Mouse (Mus musculus) splenic B cell, adult 2 months (primary cell): ENCODE measurements at regions not wholly inside any gene's neighbourhood (a gene's known extent, or its start where the extent isn't known, plus 50 kb on each side); places are given as distances from the start of the nearest gene placed in this dataset.
A peak's percentile ranks its signal among the peaks of the same experiment; 100 is the strongest.

Experiments used
- DNase-seq: peaks from one replicate; pipeline ENCODE4 v3.0.0-alpha.2; 2011; ENCODE audit warnings: low read depth, low spot score
- H3K27me3 ChIP-seq: 2 replicates; pipeline ENCODE4 v1.6.1; 2012; ENCODE audit warnings: mild to moderate bottlenecking, low read length, moderate library complexity, mixed read lengths; ENCODE audit not compliant: control insufficient read depth, poor library complexity, insufficient read depth, severe bottlenecking
- H3K36me3 ChIP-seq: 2 replicates; pipeline ENCODE4 v1.6.1; 2012; ENCODE audit warnings: mild to moderate bottlenecking, low read length, moderate library complexity, mixed read lengths; ENCODE audit not compliant: control insufficient read depth, poor library complexity, insufficient read depth, severe bottlenecking

- no peaks in the 10 kb centered on the region for H3K36me3 ChIP-seq
- DNase-seq = no peak
- H3K27me3 ChIP-seq = no peaks in the 10 kb centered on the region
Measured at GRCm38 (mm10) chr15:62402142-62402541, 1442.8 kb downstream of the Gsdmc2 start.

GRCm38 (mm10) chr15:62400984-62401609 lies 1443.9 kb downstream of the Gsdmc2 start:
- H3K27me3 ChIP-seq = no peaks in the 10 kb centered on the region
- DNase-seq = peak; percentile 49
- no peaks in the 10 kb centered on the region for H3K36me3 ChIP-seq

GRCm38 (mm10) chr15:62399381-62399780 lies 1445.6 kb downstream of the Gsdmc2 start:
- Histone ChIP-seq H3K36me3 (no peaks in the 10 kb centered on the region), H3K27me3 (no peaks in the 10 kb centered on the region)

GRCm38 (mm10) chr15:62397009-62397408 lies 1448.0 kb downstream of the Gsdmc2 start:
- Histone ChIP-seq H3K36me3 (no peaks in the 10 kb centered on the region), H3K27me3 (no peaks in the 10 kb centered on the region)
- no peak for DNase-seq

More at GRCm38 (mm10) chr15:62399381-62399780, 1445.6 kb downstream of the Gsdmc2 start:
- no peak for DNase-seq

GRCm38 (mm10) chr15:62395377-62395776 lies 1449.6 kb downstream of the Gsdmc2 start:
- DNase-seq = peak; percentile 71
- no peaks in the 10 kb centered on the region for H3K27me3 ChIP-seq
- H3K36me3 ChIP-seq = no peaks in the 10 kb centered on the region

- H3K36me3 ChIP-seq = no peaks in the 10 kb centered on the region
- DNase-seq = no peak
- H3K27me3 ChIP-seq = no peaks in the 10 kb centered on the region
Measured at GRCm38 (mm10) chr15:62393416-62393815, 1451.6 kb downstream of the Gsdmc2 start.

- DNase-seq = no peak
- Histone ChIP-seq H3K36me3 (no peaks in the 10 kb centered on the region), H3K27me3 (no peaks in the 10 kb centered on the region)
Measured at GRCm38 (mm10) chr15:62392839-62393238, 1452.1 kb downstream of the Gsdmc2 start.

- Histone ChIP-seq H3K27me3 (no peaks in the 10 kb centered on the region), H3K36me3 (no peaks in the 10 kb centered on the region)
- DNase-seq = no peak
Measured at GRCm38 (mm10) chr15:62392381-62392780, 1452.6 kb downstream of the Gsdmc2 start.

GRCm38 (mm10) chr15:62389431-62390105 lies 1455.4 kb downstream of the Gsdmc2 start:
- DNase-seq = no peak
- H3K27me3 ChIP-seq = no peaks in the 10 kb centered on the region
- no peaks in the 10 kb centered on the region for H3K36me3 ChIP-seq

GRCm38 (mm10) chr15:62382233-62382632 lies 1459.4 kb upstream of the A1bg start:
- H3K36me3 ChIP-seq = no peaks in the 10 kb centered on the region
- no peak for DNase-seq
- no peaks in the 10 kb centered on the region for H3K27me3 ChIP-seq

- Histone ChIP-seq H3K27me3 (no peaks in the 10 kb centered on the region), H3K36me3 (no peaks in the 10 kb centered on the region)
- DNase-seq = no peak
Measured at GRCm38 (mm10) chr15:62374641-62375040, 1451.8 kb upstream of the A1bg start.

GRCm38 (mm10) chr15:62361171-62361570 lies 1438.4 kb upstream of the A1bg start:
- H3K36me3 ChIP-seq = no peaks in the 10 kb centered on the region

GRCm38 (mm10) chr15:62358338-62359239 lies 1435.8 kb upstream of the A1bg start:
- peak; percentile 63 for DNase-seq
- H3K27me3 ChIP-seq = no peaks in the 10 kb centered on the region
- no peaks in the 10 kb centered on the region for H3K36me3 ChIP-seq

More at GRCm38 (mm10) chr15:62361171-62361570, 1438.4 kb upstream of the A1bg start:
- DNase-seq = no peak
- no peaks in the 10 kb centered on the region for H3K27me3 ChIP-seq

GRCm38 (mm10) chr15:62353786-62354185 lies 1431.0 kb upstream of the A1bg start:
- Histone ChIP-seq H3K36me3 (no peaks in the 10 kb centered on the region), H3K27me3 (no peaks in the 10 kb centered on the region)
- no peak for DNase-seq
